Mouse (Mus musculus): Measurements from ENCODE around the gene Obox5. TPM values are rescaled to one million over a fixed set of nuclear protein-coding genes. Genes with fewer than 3 reads are reported as not detected.

Obox5 gene
- not detected for polyA plus RNA-seq (2012; fragmentation: generic; extraction: Trizol)

GRCm38 (mm10) chr7:15749831-15750230 is at the start of gene Obox5:
Gene Obox5, plus strand, starts transcription at chr7:15750131.

Other genes with a start within 250 kb of the Obox5 start
- not detected for gene Obox3, start 110.2 kb upstream of the Obox5 start, polyA plus RNA-seq (2012; fragmentation: generic; extraction: Trizol)
- not detected for gene Obox6, start 89.5 kb downstream of the Obox5 start, polyA plus RNA-seq (2012; fragmentation: generic; extraction: Trizol)
- not detected for gene Crx, start 129.8 kb downstream of the Obox5 start, polyA plus RNA-seq (2012; fragmentation: generic; extraction: Trizol)
- not detected for gene Crxos, start 132.5 kb downstream of the Obox5 start, polyA plus RNA-seq (2012; fragmentation: generic; extraction: Trizol)
- gene Selenow, start 172.3 kb downstream of the Obox5 start, polyA plus RNA-seq (2012; fragmentation: generic; extraction: Trizol): 1,000 to 10,000 TPM in 1 of 2 experiments, 100 to 1,000 TPM in 1; 714 to 1,034 TPM
- gene Nop53, start 195.9 kb downstream of the Obox5 start, polyA plus RNA-seq (2012; fragmentation: generic; extraction: Trizol): 100 to 1,000 TPM; 323 to 348 TPM
- 100 to 1,000 TPM in 1 of 2 experiments, 10 to 100 TPM in 1; 68.9 to 184 TPM for gene Ehd2, start 217.4 kb downstream of the Obox5 start, polyA plus RNA-seq (2012; fragmentation: generic; extraction: Trizol)

Measured in C3H10T1/2 (cell line).